Mouse (Mus musculus) heart, adult 2 months (tissue): ENCODE measurements around the gene Cr1l.

Source experiments
- CTCF ChIP-seq: fragments of 200-600 bp; IDR thresholded peaks from 2 replicates; pipeline ENCODE4 v1.8.1; 2022; ENCODE audit warnings: antibody characterized with exemption, mild to moderate bottlenecking, moderate library complexity
- POLR2A ChIP-seq: fragments of 200-500 bp; IDR thresholded peaks from 2 replicates; pipeline ENCODE4 v1.6.1; 2011; ENCODE audit warnings: mild to moderate bottlenecking, low read depth, low read length, control low read depth; ENCODE audit not compliant: insufficient read depth

DNA sequence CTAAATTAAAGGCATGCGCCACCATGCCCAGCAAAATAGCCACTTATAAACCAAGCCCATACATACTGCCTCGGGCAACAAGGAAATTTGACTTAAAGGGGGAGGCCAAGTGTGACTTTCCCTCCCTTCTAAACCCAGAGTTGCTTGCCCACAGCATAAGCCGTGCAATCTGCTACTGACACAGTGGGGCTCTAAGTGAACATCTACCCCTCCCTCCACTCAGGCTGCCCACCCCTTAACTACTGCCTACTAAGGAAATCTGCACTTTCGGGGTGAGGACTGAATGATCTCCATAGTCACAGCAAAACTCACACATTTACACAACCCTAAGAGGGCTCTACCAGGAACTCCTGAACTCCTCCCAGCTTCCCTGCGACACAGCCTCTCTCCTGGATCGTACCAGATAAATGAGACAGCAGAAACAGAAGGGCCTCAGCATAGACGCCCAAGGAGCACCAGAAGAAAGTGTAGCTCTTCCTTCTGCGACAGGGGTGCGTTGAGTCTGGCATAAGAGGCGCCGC lies 39.6 kb downstream of the Cr1l start:
- TF ChIP-seq POLR2A, result no peak
- TF ChIP-seq CTCF, result no peak
